Mouse (Mus musculus) kidney, postnatal 0 days (tissue): ENCODE data around the gene Radil. TPM values are rescaled to one million over a fixed set of nuclear protein-coding genes. Genes with fewer than 3 reads are reported as not detected.
A peak's percentile ranks its signal among the peaks of the same experiment; 100 is the strongest.

ENCODE experiments used
- ATAC-seq: fragments of 200-750 bp; cut with Nextera tagmentation; replicated peaks from 2 replicates; pipeline ENCODE4 v1.8.0; 2017; ENCODE audit warnings: low read depth, moderate number of reproducible peaks, moderate TSS enrichment, moderate library complexity; ENCODE audit not compliant: low FRiP score
- DNase-seq: peaks from one replicate; pipeline ENCODE4 v3.0.0-alpha.2; 2016; ENCODE audit warnings: low spot score
- H3K27ac ChIP-seq: fragments of 300-500 bp; sonication (generic); 2 replicates; pipeline ENCODE4 v1.5.1; 2014; ENCODE audit warnings: mild to moderate bottlenecking
- H3K27me3 ChIP-seq: fragments of 300-500 bp; sonication (generic); 2 replicates; pipeline ENCODE4 v1.6.1; 2014; ENCODE audit warnings: low read length, mixed read lengths; ENCODE audit not compliant: insufficient read depth
- H3K36me3 ChIP-seq: fragments of 300-500 bp; sonication (generic); 2 replicates; pipeline ENCODE4 v1.6.1; 2014; ENCODE audit warnings: low read length, mixed read lengths; ENCODE audit not compliant: insufficient read depth
- H3K4me1 ChIP-seq: fragments of 300-500 bp; sonication (generic); replicated peaks from 2 replicates; pipeline ENCODE4 v1.6.1; 2014; ENCODE audit warnings: antibody characterized with exemption, low read length, mixed read lengths; ENCODE audit not compliant: insufficient read depth
- H3K4me2 ChIP-seq: fragments of 300-500 bp; sonication (generic); 2 replicates; pipeline ENCODE4 v1.6.1; 2014; ENCODE audit warnings: mild to moderate bottlenecking, low read length, moderate library complexity, mixed read lengths
- H3K4me3 ChIP-seq: fragments of 300-500 bp; sonication (generic); replicated peaks from 2 replicates; pipeline ENCODE4 v1.5.1; 2014; ENCODE audit warnings: low read depth, low read length
- H3K9ac ChIP-seq: fragments of 300-500 bp; sonication (generic); 2 replicates; pipeline ENCODE4 v1.6.1; 2014; ENCODE audit warnings: low read depth, low read length
- H3K9me3 ChIP-seq: fragments of 300-500 bp; sonication (generic); replicated peaks from 2 replicates; pipeline ENCODE4 v1.6.1; 2016; ENCODE audit warnings: low read length, inconsistent platforms, mixed read lengths
- CTCF ChIP-seq: IDR thresholded peaks from 2 replicates; pipeline ENCODE4 v1.5.1; 2016; ENCODE audit warnings: antibody characterized with exemption, low read depth, mild to moderate bottlenecking, moderate library complexity
- WGBS: fragments of 180-500 bp; shearing (Covaris S2); extraction: QIAGEN DNeasy Blood & Tissue Kit; methylation state at CpG from one replicate; pipeline ENCODE4 v1.1.7; 2014; 5-methylcytosine and 5-hydroxymethylcytosine counted together
- polyA plus RNA-seq: library from polyadenylated mRNA; unstranded; fragments of >200 nt; fragmentation: Nextera tagmentation; extraction: Ambion mirVana; gene quantifications from 2 replicates; pipeline ENCODE4 v1.2.1, GENCODE M21; 2015

The Radil gene
- polyA plus RNA-seq, 1 experiment from 2014 or later, result 0.61 TPM

GRCm38 (mm10) chr5:142493307-142493706, 57.6 kb downstream of the Radil start:
- no peak overlapping the region for H3K9ac ChIP-seq
- no peaks in the 10 kb centered on the region for H3K9me3 ChIP-seq
- H3K27ac ChIP-seq, result no peak overlapping the region
- no peaks in the 10 kb centered on the region for H3K27me3 ChIP-seq
- WGBS, result 82% methylated on average over 3 of the region's 3 CpGs
- no peak for TF ChIP-seq CTCF
- no peaks in the 10 kb centered on the region for H3K36me3 ChIP-seq
- ATAC-seq, result no peak
- H3K4me2 ChIP-seq, result no peak overlapping the region
- DNase-seq, result no peak
- H3K4me3 ChIP-seq, result no peak overlapping the region
- no peaks in the 10 kb centered on the region; the same call in 1 of the 2 replicates for H3K4me1 ChIP-seq

- H3K9ac ChIP-seq, result no peak overlapping the region
- WGBS, result 76% methylated on average over 9 of the region's 9 CpGs
- DNase-seq (no peak), ATAC-seq (no peak)
- no peaks in the 10 kb centered on the region for H3K36me3 ChIP-seq
- H3K4me2 ChIP-seq, result no peak overlapping the region
- H3K27ac ChIP-seq, result no peak overlapping the region
- H3K27me3 ChIP-seq, result no peaks in the 10 kb centered on the region
- no peaks in the 10 kb centered on the region for H3K9me3 ChIP-seq
- H3K4me1 ChIP-seq, result no peaks in the 10 kb centered on the region; the same call in 1 of the 2 replicates
- H3K4me3 ChIP-seq, result no peak overlapping the region
- TF ChIP-seq CTCF, result no peak
These were observed 60.8 kb downstream of the Radil start for GRCm38 (mm10) chr5:142489955-142490707.

DNA sequence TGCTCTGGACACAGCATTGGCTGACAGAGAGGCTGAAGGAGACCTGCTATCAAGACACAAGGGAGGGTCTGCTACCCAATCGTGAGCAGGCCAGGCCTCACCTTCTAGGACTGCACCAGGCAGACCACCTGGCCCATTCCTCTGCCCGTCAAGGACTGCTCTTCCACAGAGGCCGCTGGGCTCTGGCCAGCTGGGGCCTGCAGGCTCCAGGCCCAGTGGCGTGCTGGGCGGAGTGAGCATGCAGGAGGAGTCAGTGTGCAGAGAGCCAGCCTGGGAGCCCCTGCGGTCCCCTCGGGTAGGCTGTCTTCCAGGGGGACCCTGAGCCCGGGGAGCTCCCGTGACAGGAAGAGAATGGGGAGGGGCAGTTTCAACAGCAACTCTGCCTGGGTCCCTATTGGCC, 64.2 kb downstream of the Radil start:
- WGBS, result 59% methylated on average over 9 of the region's 9 CpGs
- no peak for ATAC-seq
- H3K9me3 ChIP-seq, result no peaks in the 10 kb centered on the region
- no peaks in the 10 kb centered on the region for H3K27me3 ChIP-seq
- TF ChIP-seq CTCF, result no peak
- H3K27ac ChIP-seq, result no peak overlapping the region
- H3K4me1 ChIP-seq, result no peaks in the 10 kb centered on the region
- H3K4me3 ChIP-seq, result no peak overlapping the region
- DNase-seq, result no peak
- no peaks in the 10 kb centered on the region for H3K36me3 ChIP-seq
- no peak overlapping the region for H3K9ac ChIP-seq
- no peak overlapping the region for H3K4me2 ChIP-seq

DNA sequence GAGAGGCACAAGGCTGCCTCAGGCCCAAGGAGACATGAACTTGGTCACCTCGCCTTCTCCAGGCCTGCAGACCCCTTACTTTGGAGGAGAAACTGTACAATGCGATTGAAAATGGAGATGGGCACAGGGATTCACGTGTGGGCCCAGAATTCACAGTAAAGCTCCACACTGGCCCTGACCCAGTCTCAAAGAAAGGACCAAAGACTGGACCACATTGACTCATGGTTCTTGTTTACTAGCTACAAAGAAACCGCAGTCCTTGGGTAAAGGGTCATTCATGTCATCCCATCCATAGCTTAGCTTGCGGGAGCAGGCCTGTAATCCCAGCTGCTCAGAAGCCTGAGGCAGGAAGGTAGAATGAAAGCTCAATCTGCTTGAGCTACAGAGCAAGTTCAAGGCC, 67.3 kb downstream of the Radil start:
- ATAC-seq (no peak), DNase-seq (no peak)
- no peak for TF ChIP-seq CTCF
- WGBS, result 92% methylated on average over 5 of the region's 5 CpGs
- Histone ChIP-seq H3K4me1 (no peaks in the 10 kb centered on the region), H3K9me3 (no peaks in the 10 kb centered on the region), H3K4me2 (no peak overlapping the region), H3K36me3 (no peaks in the 10 kb centered on the region), H3K27me3 (no peaks in the 10 kb centered on the region), H3K4me3 (no peak overlapping the region), H3K9ac (no peak overlapping the region), H3K27ac (no peak overlapping the region)

- Histone ChIP-seq H3K4me3 (no peak overlapping the region), H3K36me3 (no peaks in the 10 kb centered on the region), H3K27ac (no peak overlapping the region), H3K4me1 (no peaks in the 10 kb centered on the region), H3K9me3 (no peaks in the 10 kb centered on the region), H3K27me3 (no peaks in the 10 kb centered on the region), H3K9ac (no peak overlapping the region), H3K4me2 (no peak overlapping the region)
- DNase-seq, result no peak
- no peak for ATAC-seq
- WGBS, result 66% methylated on average over 2 of the region's 2 CpGs
- TF ChIP-seq CTCF, result peak; percentile 36; the same call in 1 of the 2 replicates
These were observed 68.4 kb downstream of the Radil start for GRCm38 (mm10) chr5:142482512-142482911.

DNA sequence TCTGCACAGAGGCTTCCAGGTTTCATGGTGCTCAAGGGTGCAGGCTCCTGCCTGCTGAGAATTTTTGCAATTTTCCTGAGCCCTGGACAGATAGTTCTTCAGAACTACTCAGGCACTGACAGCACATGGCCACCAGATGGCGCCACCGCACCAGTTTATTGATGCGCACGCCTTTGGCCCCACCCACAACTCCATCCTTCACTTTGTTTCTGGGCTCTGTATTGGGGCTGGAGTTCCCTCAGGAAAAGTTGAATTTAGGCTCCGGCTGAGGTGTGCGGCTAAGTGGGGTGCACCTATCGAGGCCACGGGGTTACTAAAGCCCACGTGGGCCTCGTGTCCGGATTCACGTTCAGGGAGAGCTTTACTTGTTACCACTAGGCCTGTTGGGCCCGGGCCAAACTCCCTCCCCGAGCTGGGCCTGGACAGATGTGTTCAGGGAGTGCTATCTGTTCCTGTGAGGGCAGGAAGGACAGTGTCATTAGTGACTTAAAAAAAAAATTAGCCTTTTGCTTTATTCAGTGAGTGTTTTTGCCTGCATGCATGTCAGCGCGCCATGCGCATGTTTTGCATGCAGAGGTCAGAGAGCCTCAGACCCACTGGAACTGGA, 72.0 kb downstream of the Radil start:
- H3K27me3 ChIP-seq, result no peaks in the 10 kb centered on the region
- peak; percentile 94 for DNase-seq
- no peaks in the 10 kb centered on the region for H3K9me3 ChIP-seq
- peaks cover 4% of the 10 kb centered on the region; the same call in 1 of the 2 replicates for H3K36me3 ChIP-seq
- no peaks in the 10 kb centered on the region for H3K4me1 ChIP-seq
- H3K27ac ChIP-seq, result no peak overlapping the region
- peak; percentile 94 for TF ChIP-seq CTCF
- no peak overlapping the region for H3K4me3 ChIP-seq
- no peak overlapping the region for H3K9ac ChIP-seq
- peak; percentile 54 for ATAC-seq
- peak overlapping the region; percentile 39 for H3K4me2 ChIP-seq
- 28% methylated on average over 17 of the region's 17 CpGs for WGBS
